Mouse (Mus musculus): Measurements from ENCODE around the gene Ston2.
"Not testable (repeated sequence)": the region's sequence is repeated elsewhere in the genome, so short reads cannot be mapped to it uniquely, and the experiment has no call there.

Ston2 gene

DNA sequence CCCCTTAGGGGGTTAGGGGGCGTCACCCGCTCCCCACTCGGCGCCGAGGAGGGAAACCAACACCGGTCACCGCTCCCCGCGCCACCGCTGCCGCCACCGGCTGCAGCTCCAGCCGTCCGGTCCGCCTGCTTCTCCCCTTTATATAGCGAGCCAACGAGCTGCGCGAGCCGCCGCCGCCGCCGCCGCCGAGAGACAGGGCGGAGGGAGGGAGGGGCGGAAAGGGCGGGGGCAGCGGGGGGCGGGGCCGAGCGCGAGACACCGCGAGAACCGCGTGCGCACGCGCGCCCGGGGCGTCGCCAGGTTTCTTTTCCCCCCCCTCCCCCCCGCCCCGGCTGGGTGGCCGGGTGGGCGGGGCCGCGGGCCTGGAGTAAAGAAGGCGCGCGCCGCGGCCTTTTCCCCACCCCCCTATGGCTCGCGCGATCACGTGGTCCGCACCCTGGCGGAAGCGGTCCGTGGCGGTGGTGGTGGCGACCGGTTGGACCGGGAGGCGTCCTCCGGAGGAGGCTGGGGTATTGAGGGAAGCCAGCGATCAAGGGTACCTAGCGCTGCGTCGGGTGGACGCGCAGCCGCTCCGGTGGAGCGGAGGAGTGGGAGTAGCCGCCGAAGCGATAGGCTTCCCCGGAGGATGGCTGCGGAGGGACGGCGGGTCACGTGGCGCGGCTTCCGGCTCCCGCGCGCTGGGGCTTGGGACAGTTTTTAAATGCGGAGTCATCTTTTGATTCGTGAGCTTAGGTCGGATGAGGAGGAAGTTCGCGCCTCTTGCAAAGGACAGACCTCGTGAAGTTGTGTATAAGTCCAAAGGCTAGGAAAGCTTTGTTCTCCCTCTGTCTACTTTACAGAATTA, 198.1 kb downstream of the Ston2 start, which contains the start of gene Gtf2a1:
Gene Gtf2a1, minus strand, starts transcription at position 641 of the 844 bp plus-strand sequence.
- peak; percentile 94 for DNase-seq (ENCODE audit: low spot score)

DNA sequence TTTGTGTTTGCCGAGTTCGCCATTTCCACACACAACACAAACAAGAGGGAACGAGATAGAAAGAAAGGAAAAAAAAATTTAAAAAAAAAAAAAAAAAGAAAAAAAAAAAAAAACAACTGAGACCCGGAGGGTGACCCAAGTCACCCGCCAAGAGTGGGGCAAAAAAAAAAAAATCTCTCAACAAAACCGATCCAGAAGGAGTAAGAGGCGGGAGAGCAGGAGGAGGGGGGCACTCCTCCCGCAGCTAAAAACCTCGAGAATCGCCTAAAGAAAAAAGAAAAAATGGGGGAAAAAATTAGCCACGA, 198.7 kb downstream of the Ston2 start:
- no peak for DNase-seq (ENCODE audit: low spot score)

DNA sequence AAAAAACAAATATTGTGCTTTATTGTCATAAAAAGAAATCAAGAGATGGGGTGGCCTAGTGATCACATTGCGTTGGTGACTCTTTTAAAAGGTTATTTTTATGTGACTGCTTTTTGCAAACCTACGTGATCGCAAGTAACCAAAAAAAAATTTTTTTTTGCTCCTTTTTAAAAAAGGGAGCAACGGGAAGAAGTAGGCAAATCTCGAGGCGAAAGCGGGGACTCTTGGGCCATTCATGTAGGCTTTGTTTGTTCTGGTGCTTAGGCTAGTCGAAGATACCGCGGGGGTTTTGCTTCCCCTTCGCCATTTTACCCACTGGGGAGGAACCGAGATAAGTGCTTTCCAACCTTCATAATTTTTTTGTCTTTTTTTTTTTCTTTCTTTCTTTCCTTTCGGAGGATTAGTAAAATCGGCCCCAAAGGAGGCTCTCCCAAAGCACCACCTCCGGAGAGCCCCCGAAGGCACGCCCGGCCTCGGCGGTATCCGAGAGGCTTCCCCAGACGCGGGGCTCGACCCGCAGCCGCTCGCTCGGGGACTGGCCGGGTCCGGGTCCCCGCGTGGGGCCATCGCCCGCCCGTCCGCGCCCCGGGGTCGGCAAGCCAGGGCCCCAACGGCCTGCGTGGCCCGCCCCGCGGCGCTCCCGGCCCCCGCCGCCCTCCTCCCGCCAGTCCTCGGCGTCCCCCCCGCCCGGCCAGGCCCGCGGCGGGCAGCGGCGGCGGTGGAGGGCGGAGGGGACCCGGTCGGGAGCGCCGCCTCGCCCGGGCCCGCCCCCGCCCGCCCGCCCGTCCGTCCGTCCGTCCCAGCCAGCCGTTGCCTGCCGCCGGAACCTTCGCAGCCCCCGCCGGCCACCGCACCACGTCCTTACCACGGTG, 199.3 kb downstream of the Ston2 start:
- DNase-seq (ENCODE audit: low spot score), result peak; percentile 49

- peak; percentile 96 for DNase-seq (ENCODE audit: low spot score)
Measured at GRCm38 (mm10) chr12:91588176-91588669, 200.0 kb downstream of the Ston2 start.

DNA sequence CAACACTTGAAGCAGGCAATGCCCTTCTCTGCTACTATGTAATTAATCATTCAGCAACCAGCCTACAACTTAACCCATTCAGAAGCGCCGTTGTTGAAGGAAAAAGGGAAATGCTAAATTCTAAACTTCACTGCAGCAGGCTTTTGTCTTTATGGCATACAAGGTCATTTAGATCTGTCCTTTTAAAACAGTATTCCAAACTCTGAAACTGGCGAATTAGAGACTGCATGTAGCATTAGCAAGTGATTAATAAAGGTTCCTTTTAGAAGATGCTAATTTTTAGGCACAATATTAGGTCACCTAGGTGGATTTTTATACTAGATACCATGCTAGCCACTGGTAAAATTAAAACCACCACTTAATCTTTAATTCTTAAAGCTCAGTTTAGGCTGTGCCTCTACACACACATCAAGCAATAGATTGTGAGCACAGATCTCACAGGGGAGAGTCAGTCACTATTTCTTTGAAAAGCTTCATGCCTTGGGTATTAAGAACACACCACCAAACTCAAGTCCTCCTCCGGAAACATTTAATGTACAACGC, 200.6 kb downstream of the Ston2 start:
- no peak for DNase-seq (ENCODE audit: low spot score)

DNA sequence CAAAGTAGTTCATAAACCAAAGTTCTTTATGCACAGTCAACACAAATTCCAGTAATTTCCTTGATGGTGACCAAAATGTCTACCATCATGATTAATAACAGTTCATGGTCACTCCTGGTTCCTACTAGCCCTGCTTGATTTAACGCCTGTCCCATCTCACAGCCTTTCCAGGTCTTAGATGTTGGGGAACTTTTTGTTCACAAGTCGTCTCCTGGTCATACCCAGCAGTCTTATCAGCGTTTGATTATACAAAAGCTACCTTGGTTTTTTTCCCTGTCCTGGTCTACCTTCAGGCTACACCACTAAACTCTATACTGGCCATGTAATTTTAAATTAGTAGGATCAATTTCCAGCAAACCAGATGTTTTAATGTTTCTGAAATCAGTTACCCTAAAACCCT, 201.1 kb downstream of the Ston2 start:
- no peak for DNase-seq (ENCODE audit: low spot score)

GRCm38 (mm10) chr12:91585815-91586214, 202.4 kb downstream of the Ston2 start:
- not testable (repeated sequence) for DNase-seq (ENCODE audit: low spot score)

GRCm38 (mm10) chr12:91585206-91585605, 203.0 kb downstream of the Ston2 start:
- no peak for DNase-seq (ENCODE audit: low spot score)

DNA sequence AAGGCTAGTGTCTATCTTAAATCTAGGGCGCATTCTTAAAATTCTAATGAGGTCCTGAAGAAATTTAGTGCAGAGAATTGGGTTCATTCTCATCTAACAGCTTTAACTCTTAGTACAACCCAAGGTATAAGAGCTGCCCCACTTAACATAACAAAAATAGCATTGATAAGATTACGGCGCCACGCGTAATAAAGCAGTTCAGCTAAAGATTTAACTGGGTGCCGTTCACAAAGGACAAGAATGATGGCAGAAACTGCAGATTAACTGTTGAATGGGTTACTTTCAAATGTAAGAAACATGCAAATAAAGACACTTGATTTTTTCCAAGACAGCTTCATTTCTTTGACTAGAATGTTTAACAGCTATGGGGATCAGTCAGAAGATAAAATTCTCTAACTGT, 204.8 kb downstream of the Ston2 start:
- DNase-seq (ENCODE audit: low spot score), result no peak
